Mouse (Mus musculus): ENCODE data around the gene Krt14.

Krt14 gene

GRCm38 (mm10) chr11:100168071-100168470 lies 39.3 kb downstream of the Krt14 start:
- no peak for DNase-seq (ENCODE audit: low read depth, low spot score)

GRCm38 (mm10) chr11:100164392-100164791 lies 43.0 kb downstream of the Krt14 start:
- DNase-seq (ENCODE audit: low read depth, low spot score): no peak

- no peak for DNase-seq (ENCODE audit: low read depth, low spot score)
Measured at GRCm38 (mm10) chr11:100157908-100158477, 49.4 kb downstream of the Krt14 start.

- no peak for DNase-seq (ENCODE audit: low read depth, low spot score)
Measured at GRCm38 (mm10) chr11:100157331-100157730, 50.0 kb downstream of the Krt14 start.

- no peak for DNase-seq (ENCODE audit: low read depth, low spot score)
Measured at GRCm38 (mm10) chr11:100155497-100156255, 51.7 kb downstream of the Krt14 start.

Data from brain, adult 2 months (tissue).